Mouse (Mus musculus): ENCODE measurements at regions not wholly inside any gene's neighbourhood (a gene's known extent, or its start where the extent isn't known, plus 50 kb on each side); places are given as distances from the start of the nearest gene placed in this dataset.

- ATAC-seq, result no peak
Observed at GRCm38 (mm10) chr11:24731431-24731830, 653.6 kb downstream of the Bcl11a start.

GRCm38 (mm10) chr11:24739710-24740255, 661.9 kb downstream of the Bcl11a start:
- Histone ChIP-seq H3K27me3 (replicated peaks) (no peaks in the 10 kb centered on the region), H3K4me2 (no peak overlapping the region), H3K36me3 (no peaks in the 10 kb centered on the region), H3K4me3 (no peak overlapping the region), H3K27ac (no peak overlapping the region), H3K9ac (no peak overlapping the region), H3K4me1 (no peaks in the 10 kb centered on the region), H3K9me3 (replicated peaks) (no peaks in the 10 kb centered on the region)
- 13% methylated on average over 14 of the region's 14 CpGs for WGBS (ENCODE audit: insufficient replicate concordance)
- no peak for ATAC-seq

More at GRCm38 (mm10) chr11:24731431-24731830, 653.6 kb downstream of the Bcl11a start:
- H3K4me2 ChIP-seq, result no peak overlapping the region
- no peak overlapping the region for H3K9ac ChIP-seq
- H3K4me1 ChIP-seq, result no peaks in the 10 kb centered on the region
- H3K27ac ChIP-seq, result no peak overlapping the region
- no peaks in the 10 kb centered on the region for H3K36me3 ChIP-seq
- no peaks in the 10 kb centered on the region for H3K9me3 ChIP-seq (replicated peaks)
- H3K27me3 ChIP-seq (replicated peaks), result no peaks in the 10 kb centered on the region
- WGBS (ENCODE audit: insufficient replicate concordance), result 28% methylated on average over 1 of the region's 1 CpGs
- no peak overlapping the region for H3K4me3 ChIP-seq

GRCm38 (mm10) chr11:24740466-24740865, 662.6 kb downstream of the Bcl11a start:
- no peak overlapping the region for H3K4me2 ChIP-seq
- H3K27ac ChIP-seq, result no peak overlapping the region
- H3K9ac ChIP-seq, result no peak overlapping the region
- no peak overlapping the region for H3K4me3 ChIP-seq
- H3K27me3 ChIP-seq (replicated peaks), result no peaks in the 10 kb centered on the region
- 51% methylated on average over 2 of the region's 2 CpGs for WGBS (ENCODE audit: insufficient replicate concordance)
- no peaks in the 10 kb centered on the region for H3K4me1 ChIP-seq
- no peak for ATAC-seq
- no peaks in the 10 kb centered on the region for H3K9me3 ChIP-seq (replicated peaks)
- H3K36me3 ChIP-seq, result no peaks in the 10 kb centered on the region

DNA sequence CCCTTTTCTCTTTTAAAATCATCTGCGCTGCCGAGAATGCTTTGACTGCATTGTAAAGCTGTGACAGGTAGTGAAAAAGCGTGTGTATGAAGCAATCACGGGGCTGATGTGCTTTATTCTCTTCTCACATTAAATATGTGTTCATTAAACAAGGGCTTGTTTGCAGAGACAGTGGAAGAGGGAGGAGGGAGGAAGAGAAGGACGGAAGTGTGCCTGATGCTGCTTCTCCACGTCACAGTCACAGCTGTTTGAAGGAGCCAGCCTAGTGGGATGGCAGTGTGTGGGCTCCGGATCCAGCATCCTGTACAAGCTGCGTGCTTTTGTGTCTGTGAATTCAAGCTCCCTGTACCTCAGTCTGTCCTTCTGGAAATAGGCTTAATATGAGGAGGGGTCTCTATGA, 664.7 kb downstream of the Bcl11a start:
- H3K36me3 ChIP-seq, result no peaks in the 10 kb centered on the region
- no peaks in the 10 kb centered on the region for H3K27me3 ChIP-seq (replicated peaks)
- no peak overlapping the region for H3K4me2 ChIP-seq
- H3K4me1 ChIP-seq, result no peaks in the 10 kb centered on the region
- H3K9me3 ChIP-seq (replicated peaks), result no peaks in the 10 kb centered on the region
- no peak overlapping the region for H3K27ac ChIP-seq
- H3K9ac ChIP-seq, result no peak overlapping the region
- ATAC-seq, result no peak
- H3K4me3 ChIP-seq, result no peak overlapping the region
- 48% methylated on average over 8 of the region's 8 CpGs for WGBS (ENCODE audit: insufficient replicate concordance)

GRCm38 (mm10) chr11:24743439-24743838, 665.6 kb downstream of the Bcl11a start:
- Histone ChIP-seq H3K9ac (no peak overlapping the region), H3K4me1 (no peaks in the 10 kb centered on the region), H3K27me3 (replicated peaks) (no peaks in the 10 kb centered on the region), H3K27ac (no peak overlapping the region), H3K4me3 (no peak overlapping the region), H3K36me3 (no peaks in the 10 kb centered on the region), H3K9me3 (replicated peaks) (no peaks in the 10 kb centered on the region), H3K4me2 (no peak overlapping the region)
- ATAC-seq, result no peak
- 31% methylated on average over 1 of the region's 1 CpGs for WGBS (ENCODE audit: insufficient replicate concordance)

GRCm38 (mm10) chr11:24745841-24746240, 668.0 kb downstream of the Bcl11a start:
- ATAC-seq, result no peak
- H3K4me1 ChIP-seq, result no peaks in the 10 kb centered on the region
- H3K27ac ChIP-seq, result no peak overlapping the region
- H3K4me2 ChIP-seq, result no peak overlapping the region
- WGBS (ENCODE audit: insufficient replicate concordance), result 45% methylated on average over 4 of the region's 4 CpGs
- no peaks in the 10 kb centered on the region for H3K9me3 ChIP-seq (replicated peaks)
- H3K4me3 ChIP-seq, result no peak overlapping the region
- H3K9ac ChIP-seq, result no peak overlapping the region
- no peaks in the 10 kb centered on the region for H3K27me3 ChIP-seq (replicated peaks)
- H3K36me3 ChIP-seq, result no peaks in the 10 kb centered on the region

- 53% methylated on average over 7 of the region's 7 CpGs for WGBS (ENCODE audit: insufficient replicate concordance)
- no peak overlapping the region for H3K4me2 ChIP-seq
- no peaks in the 10 kb centered on the region for H3K27me3 ChIP-seq (replicated peaks)
- no peak overlapping the region for H3K4me3 ChIP-seq
- H3K4me1 ChIP-seq, result no peaks in the 10 kb centered on the region
- no peak for ATAC-seq
- H3K9ac ChIP-seq, result no peak overlapping the region
- no peaks in the 10 kb centered on the region for H3K9me3 ChIP-seq (replicated peaks)
- H3K36me3 ChIP-seq, result no peaks in the 10 kb centered on the region
- no peak overlapping the region for H3K27ac ChIP-seq
Observed at GRCm38 (mm10) chr11:24750144-24750779, 672.4 kb downstream of the Bcl11a start.

DNA sequence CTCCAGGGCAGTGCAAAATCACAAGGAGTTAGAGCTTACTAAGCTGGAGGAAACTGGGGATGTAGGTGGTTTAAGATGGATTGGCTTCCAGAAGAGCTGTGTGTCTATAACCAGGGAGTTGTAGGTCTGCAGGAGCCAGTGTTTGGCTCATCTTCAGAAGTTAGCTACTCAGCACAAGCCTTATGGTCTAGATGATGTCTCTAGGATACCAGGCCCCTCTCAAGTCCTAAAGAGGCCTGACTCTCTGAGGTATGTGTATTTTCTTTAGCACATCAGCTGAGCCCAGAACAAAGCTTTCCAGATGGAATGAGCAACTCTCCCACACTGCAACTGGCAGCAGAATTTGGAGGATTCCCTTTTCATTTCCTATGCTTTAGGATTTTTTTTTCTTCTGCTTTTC, 680.3 kb downstream of the Bcl11a start:
- no peaks in the 10 kb centered on the region for H3K4me1 ChIP-seq
- no peak for ATAC-seq
- H3K4me2 ChIP-seq, result no peak overlapping the region
- no peaks in the 10 kb centered on the region for H3K36me3 ChIP-seq
- H3K9me3 ChIP-seq (replicated peaks), result no peaks in the 10 kb centered on the region
- H3K27me3 ChIP-seq (replicated peaks), result no peaks in the 10 kb centered on the region
- H3K9ac ChIP-seq, result no peak overlapping the region
- no peak overlapping the region for H3K27ac ChIP-seq
- no peak overlapping the region for H3K4me3 ChIP-seq

GRCm38 (mm10) chr11:24783470-24783869, 705.6 kb downstream of the Bcl11a start:
- Histone ChIP-seq H3K9me3 (replicated peaks) (no peaks in the 10 kb centered on the region), H3K4me1 (no peaks in the 10 kb centered on the region), H3K36me3 (no peaks in the 10 kb centered on the region), H3K4me2 (no peak overlapping the region), H3K27me3 (replicated peaks) (no peaks in the 10 kb centered on the region), H3K27ac (no peak overlapping the region), H3K9ac (no peak overlapping the region), H3K4me3 (no peak overlapping the region)
- no peak for ATAC-seq
- WGBS (ENCODE audit: insufficient replicate concordance), result 65% methylated on average over 7 of the region's 7 CpGs

DNA sequence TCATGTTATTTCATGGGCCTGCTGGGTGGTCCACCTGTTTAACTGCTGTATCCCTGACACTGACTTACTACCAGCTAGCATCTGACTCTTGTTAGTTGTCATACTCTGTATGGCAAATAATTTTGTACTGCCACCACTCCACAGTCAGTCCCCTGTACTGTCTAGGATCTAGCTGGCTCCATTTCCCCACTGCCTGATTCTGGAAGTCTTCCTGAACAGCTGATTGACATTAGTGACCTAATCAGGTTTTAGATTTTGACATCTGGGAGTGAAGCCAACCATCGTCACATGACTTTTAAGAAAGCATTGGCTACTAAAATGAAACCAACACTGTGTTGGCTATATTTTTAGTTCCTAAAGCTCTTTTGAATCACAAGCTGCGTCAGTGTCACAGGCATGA, 711.3 kb downstream of the Bcl11a start:
- Histone ChIP-seq H3K36me3 (no peaks in the 10 kb centered on the region), H3K27me3 (replicated peaks) (no peaks in the 10 kb centered on the region), H3K4me2 (no peak overlapping the region), H3K4me3 (no peak overlapping the region), H3K9me3 (replicated peaks) (no peaks in the 10 kb centered on the region), H3K9ac (no peak overlapping the region), H3K27ac (no peak overlapping the region), H3K4me1 (no peaks in the 10 kb centered on the region)
- no peak for ATAC-seq
- 53% methylated on average over 2 of the region's 2 CpGs for WGBS (ENCODE audit: insufficient replicate concordance)

- 48% methylated on average over 4 of the region's 4 CpGs for WGBS (ENCODE audit: insufficient replicate concordance)
- no peaks in the 10 kb centered on the region for H3K27me3 ChIP-seq (replicated peaks)
- H3K36me3 ChIP-seq, result no peaks in the 10 kb centered on the region
- no peak overlapping the region for H3K9ac ChIP-seq
- ATAC-seq, result no peak
- H3K4me3 ChIP-seq, result no peak overlapping the region
- H3K4me1 ChIP-seq, result no peaks in the 10 kb centered on the region
- no peak overlapping the region for H3K4me2 ChIP-seq
- no peak overlapping the region for H3K27ac ChIP-seq
- H3K9me3 ChIP-seq (replicated peaks), result no peaks in the 10 kb centered on the region
Observed at GRCm38 (mm10) chr11:24795510-24796211, 717.8 kb downstream of the Bcl11a start.

GRCm38 (mm10) chr11:24804623-24805023, 726.8 kb downstream of the Bcl11a start:
- Histone ChIP-seq H3K27me3 (replicated peaks) (no peaks in the 10 kb centered on the region), H3K36me3 (no peaks in the 10 kb centered on the region), H3K4me3 (no peak overlapping the region), H3K27ac (no peak overlapping the region), H3K4me1 (no peaks in the 10 kb centered on the region), H3K9me3 (replicated peaks) (no peaks in the 10 kb centered on the region), H3K9ac (no peak overlapping the region), H3K4me2 (no peak overlapping the region)
- ATAC-seq, result no peak
- WGBS (ENCODE audit: insufficient replicate concordance), result 69% methylated on average over 8 of the region's 8 CpGs

All from liver, embryonic 12.5 days (tissue).